Mouse (Mus musculus) bone marrow, adult 2 months (tissue): ENCODE results near the gene Ccdc91.

ENCODE experiments used
- CTCF ChIP-seq: fragments of 200-500 bp; IDR thresholded peaks from 2 replicates; pipeline ENCODE4 v1.5.1; 2011; ENCODE audit warnings: low read length, control low read depth; ENCODE audit not compliant: control insufficient read depth, insufficient read depth
- POLR2A ChIP-seq: fragments of 200-500 bp; IDR thresholded peaks from 2 replicates; pipeline ENCODE4 v1.6.1; 2011; ENCODE audit warnings: low read depth, mild to moderate bottlenecking, control low read depth, low read length, borderline replicate concordance; ENCODE audit not compliant: control insufficient read depth

GRCm38 (mm10) chr6:147481141-147481540 lies 5.5 kb downstream of the Ccdc91 start:
- TF ChIP-seq POLR2A = no peak
- TF ChIP-seq CTCF = no peak
